Mouse (Mus musculus) spleen, adult 12 weeks (tissue): ENCODE results near the gene Cavin4.
"Not testable (repeated sequence)": the region's sequence is repeated elsewhere in the genome, so short reads cannot be mapped to it uniquely, and the experiment has no call there.

Experiments used
- DNase-seq: peaks from one replicate; pipeline ENCODE4 v3.0.0; 2022; ENCODE audit warnings: low spot score

Cavin4 gene

GRCm38 (mm10) chr4:48674412-48674811 lies 11.1 kb downstream of the Cavin4 start:
- DNase-seq = no peak

GRCm38 (mm10) chr4:48676570-48677185 lies 13.4 kb downstream of the Cavin4 start:
- no peak for DNase-seq

GRCm38 (mm10) chr4:48677276-48677675 lies 14.0 kb downstream of the Cavin4 start:
- no peak for DNase-seq

- no peak for DNase-seq
Measured at GRCm38 (mm10) chr4:48677812-48678211, 14.5 kb downstream of the Cavin4 start.

GRCm38 (mm10) chr4:48678793-48679192 lies 15.5 kb downstream of the Cavin4 start:
- DNase-seq = no peak

- DNase-seq = not testable (repeated sequence)
Measured at GRCm38 (mm10) chr4:48679728-48680127, 16.4 kb downstream of the Cavin4 start.

- no peak for DNase-seq
Measured at GRCm38 (mm10) chr4:48680214-48680613, 16.9 kb downstream of the Cavin4 start.

- no peak for DNase-seq
Measured at GRCm38 (mm10) chr4:48680648-48681343, 17.5 kb downstream of the Cavin4 start.

GRCm38 (mm10) chr4:48683126-48683525 lies 19.8 kb downstream of the Cavin4 start:
- DNase-seq = no peak

- DNase-seq = not testable (repeated sequence)
Measured at GRCm38 (mm10) chr4:48683633-48684209, 20.4 kb downstream of the Cavin4 start.

GRCm38 (mm10) chr4:48684593-48685187 lies 21.4 kb downstream of the Cavin4 start:
- DNase-seq = no peak

GRCm38 (mm10) chr4:48688148-48688547 lies 24.8 kb downstream of the Cavin4 start:
- DNase-seq = no peak

GRCm38 (mm10) chr4:48690640-48691039 lies 27.3 kb downstream of the Cavin4 start:
- no peak for DNase-seq

GRCm38 (mm10) chr4:48691793-48692437 lies 28.6 kb downstream of the Cavin4 start:
- DNase-seq = no peak

GRCm38 (mm10) chr4:48692736-48693292 lies 29.5 kb downstream of the Cavin4 start:
- DNase-seq = no peak

GRCm38 (mm10) chr4:48696706-48697105 lies 33.4 kb downstream of the Cavin4 start:
- DNase-seq = no peak

- DNase-seq = no peak
Measured at GRCm38 (mm10) chr4:48697302-48697701, 34.0 kb downstream of the Cavin4 start.

GRCm38 (mm10) chr4:48715865-48716650 lies 52.7 kb downstream of the Cavin4 start:
- no peak for DNase-seq

GRCm38 (mm10) chr4:48716817-48717216 lies 53.5 kb downstream of the Cavin4 start:
- no peak for DNase-seq
